Mouse (Mus musculus) cortical plate, adult 2 months (tissue): ENCODE data around the gene Smug1. TPM values are rescaled to one million over a fixed set of nuclear protein-coding genes. Genes with fewer than 3 reads are reported as not detected.

Experiments
- H3K27ac ChIP-seq: fragments of 200-500 bp; 2 replicates; pipeline ENCODE4 v1.5.1; 2012; ENCODE audit warnings: low read length, control low read depth, inconsistent platforms; ENCODE audit not compliant: insufficient read depth
- H3K4me1 ChIP-seq: fragments of 200-500 bp; 2 replicates; pipeline ENCODE4 v1.6.1; 2011; ENCODE audit warnings: low read length; ENCODE audit not compliant: control insufficient read depth, insufficient read depth
- H3K4me3 ChIP-seq: fragments of 200-500 bp; 2 replicates; pipeline ENCODE4 v1.5.1; 2011; ENCODE audit warnings: mild to moderate bottlenecking, low read length, control low read depth; ENCODE audit not compliant: insufficient read depth
- CTCF ChIP-seq: fragments of 200-500 bp; IDR thresholded peaks from 2 replicates; pipeline ENCODE4 v1.5.1; 2011; ENCODE audit warnings: mild to moderate bottlenecking, control low read depth, low read length; ENCODE audit not compliant: insufficient read depth; ENCODE audit errors: extremely low read depth
- POLR2A ChIP-seq: fragments of 200-500 bp; IDR thresholded peaks from 2 replicates; pipeline ENCODE4 v1.6.1; 2011; ENCODE audit warnings: mild to moderate bottlenecking, low read length, control low read depth; ENCODE audit not compliant: insufficient read depth; ENCODE audit errors: extremely low read depth
- polyA plus RNA-seq: library from polyadenylated mRNA; depleted of rRNA; stranded (reverse); fragments of >200 nt; gene quantifications from 2 replicates; pipeline ENCODE4 v1.2.3, GENCODE M21; 2012

Gene Smug1
- polyA plus RNA-seq, 1 experiment: 19.9 TPM

- H3K27ac ChIP-seq: no peak overlapping the region
- TF ChIP-seq POLR2A: no peak
- TF ChIP-seq CTCF: no peak
- H3K4me1 ChIP-seq: peaks cover 2% of the 10 kb centered on the region; the same call in 1 of the 2 replicates
- peak overlapping the region; percentile 20 for H3K4me3 ChIP-seq
Observed at GRCm38 (mm10) chr15:103146627-103147421, 20.1 kb downstream of the Smug1 start.

- H3K27ac ChIP-seq: no peak overlapping the region
- H3K4me1 ChIP-seq: peaks cover 2% of the 10 kb centered on the region; the same call in 1 of the 2 replicates
- no peak overlapping the region for H3K4me3 ChIP-seq
- TF ChIP-seq POLR2A: no peak
- TF ChIP-seq CTCF: no peak
Observed at GRCm38 (mm10) chr15:103145635-103146299, 21.1 kb downstream of the Smug1 start.

GRCm38 (mm10) chr15:103144176-103144575, 22.7 kb downstream of the Smug1 start:
- Histone ChIP-seq H3K4me3 (no peak overlapping the region), H3K27ac (no peak overlapping the region), H3K4me1 (peaks cover 2% of the 10 kb centered on the region; the same call in 1 of the 2 replicates)
- TF ChIP-seq CTCF (no peak), POLR2A (no peak)

- TF ChIP-seq CTCF: no peak
- TF ChIP-seq POLR2A: no peak
- no peak overlapping the region for H3K4me3 ChIP-seq
- H3K4me1 ChIP-seq: peaks cover 5% of the 10 kb centered on the region
- no peak overlapping the region for H3K27ac ChIP-seq
Observed at GRCm38 (mm10) chr15:103135431-103135947, 31.4 kb downstream of the Smug1 start.

- no peak overlapping the region for H3K27ac ChIP-seq
- H3K4me1 ChIP-seq: peaks cover 5% of the 10 kb centered on the region
- H3K4me3 ChIP-seq: no peak overlapping the region
- no peak for TF ChIP-seq POLR2A
Observed at GRCm38 (mm10) chr15:103134277-103135086, 32.4 kb downstream of the Smug1 start.

GRCm38 (mm10) chr15:103133761-103134160, 33.1 kb downstream of the Smug1 start:
- Histone ChIP-seq H3K4me3 (no peak overlapping the region), H3K4me1 (peaks cover 5% of the 10 kb centered on the region), H3K27ac (no peak overlapping the region)
- TF ChIP-seq CTCF (no peak), POLR2A (no peak)

GRCm38 (mm10) chr15:103130729-103131128, 36.2 kb downstream of the Smug1 start:
- Histone ChIP-seq H3K4me1 (peaks cover 4% of the 10 kb centered on the region), H3K4me3 (no peak overlapping the region), H3K27ac (no peak overlapping the region)
- no peak for TF ChIP-seq CTCF

GRCm38 (mm10) chr15:103129289-103129688, 37.6 kb downstream of the Smug1 start:
- Histone ChIP-seq H3K27ac (no peak overlapping the region), H3K4me3 (no peak overlapping the region), H3K4me1 (no peaks in the 10 kb centered on the region)
- TF ChIP-seq POLR2A (no peak), CTCF (no peak)

- Histone ChIP-seq H3K4me3 (no peak overlapping the region), H3K4me1 (no peaks in the 10 kb centered on the region), H3K27ac (no peak overlapping the region)
- no peak for TF ChIP-seq CTCF
- no peak for TF ChIP-seq POLR2A
Observed at GRCm38 (mm10) chr15:103128056-103128833, 38.6 kb downstream of the Smug1 start.

GRCm38 (mm10) chr15:103125982-103126381, 40.9 kb downstream of the Smug1 start:
- H3K4me3 ChIP-seq: no peak overlapping the region
- TF ChIP-seq CTCF (no peak), POLR2A (no peak)
- no peaks in the 10 kb centered on the region for H3K4me1 ChIP-seq
- no peak overlapping the region for H3K27ac ChIP-seq
